27 mouse cellular contexts compared by ENCODE assay signal in genomic region chr16:58649979-58650378, GRCm38 (mm10). TPM values are rescaled to one million over a fixed set of nuclear protein-coding genes. Genes with fewer than 3 reads are reported as not detected.
"Had no signal": no experiment of that assay in that cellular context is flagged by ENCODE, and none has a peak within 500 bp of the region (broad histone marks: within the 10 kb centered on the region; RNA-seq: fewer than 3 reads in every experiment).

No protein-coding gene starts in this region.

- H3K4me2 ChIP-seq: lung, embryonic 14.5 days; neural tube, embryonic 13.5 days; neural tube, embryonic 15.5 days had no signal

- H3K27ac ChIP-seq: liver, embryonic 14.5 days; midbrain, embryonic 10.5 days; neural tube, embryonic 13.5 days; neural tube, embryonic 15.5 days had no signal

- H3K36me3 ChIP-seq: midbrain, embryonic 10.5 days; neural tube, embryonic 13.5 days; neural tube, embryonic 15.5 days had no signal

- H3K27me3 ChIP-seq: neural tube, embryonic 13.5 days; neural tube, embryonic 15.5 days had no signal

- H3K9me3 ChIP-seq: midbrain, embryonic 10.5 days; neural tube, embryonic 13.5 days; neural tube, embryonic 15.5 days had no signal

- H3K4me3 ChIP-seq: midbrain, embryonic 10.5 days; myocyte; neural tube, embryonic 13.5 days; neural tube, embryonic 15.5 days had no signal

- DNase-seq: lung, adult 18-20 months; lung, embryonic 14.5 days; lung, postnatal 10 days; lung, postnatal 4 days; midbrain, embryonic 14.5 days; retina, postnatal 1 day; right cerebral cortex, postnatal 14 days; right cerebral cortex, postnatal 4 days; spleen, adult 18-20 months; thymus, adult 2 months; thymus, postnatal 25 days; thymus, postnatal 4 days had no signal

- H3K4me1 ChIP-seq: midbrain, embryonic 10.5 days; neural tube, embryonic 13.5 days; neural tube, embryonic 15.5 days had no signal

- ATAC-seq: midbrain, embryonic 16.5 days had no signal

- H3K9ac ChIP-seq: liver, embryonic 14.5 days; lung, embryonic 14.5 days; neural tube, embryonic 13.5 days; neural tube, embryonic 15.5 days had no signal

RNA-seq across cellular contexts. Expression of gene E330017A01Rik, which starts 11.4 kb away (rescaled TPM):
- total RNA-seq: megakaryocyte, adult 5-6 weeks; megakaryocyte-erythroid progenitor cell, adult 5-6 weeks had no signal
- polyA plus RNA-seq: liver, embryonic 14.5 days; liver, embryonic 16.5 days; lung, embryonic 14.5 days; lung, embryonic 16.5 days; midbrain, embryonic 10.5 days; midbrain, embryonic 14.5 days; midbrain, embryonic 16.5 days; myocyte; neural tube, embryonic 11.5 days; neural tube, embryonic 15.5 days; small intestine, adult 2 months; stomach, embryonic 14.5 days; stomach, embryonic 16.5 days; thymus, adult 2 months; urinary bladder, adult 2 months had no signal

RNA-seq across cellular contexts. Expression of gene Gm813, which starts 33.2 kb away (rescaled TPM):
- total RNA-seq: megakaryocyte, adult 5-6 weeks; megakaryocyte-erythroid progenitor cell, adult 5-6 weeks had no signal
- polyA plus RNA-seq: liver, embryonic 14.5 days; liver, embryonic 16.5 days; lung, embryonic 14.5 days; lung, embryonic 16.5 days; midbrain, embryonic 10.5 days; midbrain, embryonic 14.5 days; midbrain, embryonic 16.5 days; myocyte; neural tube, embryonic 11.5 days; neural tube, embryonic 13.5 days; neural tube, embryonic 15.5 days; small intestine, adult 2 months; stomach, embryonic 14.5 days; stomach, embryonic 16.5 days; thymus, adult 2 months; urinary bladder, adult 2 months had no signal
